Mouse (Mus musculus): ENCODE measurements around the gene Nob1.

The Nob1 gene

DNA sequence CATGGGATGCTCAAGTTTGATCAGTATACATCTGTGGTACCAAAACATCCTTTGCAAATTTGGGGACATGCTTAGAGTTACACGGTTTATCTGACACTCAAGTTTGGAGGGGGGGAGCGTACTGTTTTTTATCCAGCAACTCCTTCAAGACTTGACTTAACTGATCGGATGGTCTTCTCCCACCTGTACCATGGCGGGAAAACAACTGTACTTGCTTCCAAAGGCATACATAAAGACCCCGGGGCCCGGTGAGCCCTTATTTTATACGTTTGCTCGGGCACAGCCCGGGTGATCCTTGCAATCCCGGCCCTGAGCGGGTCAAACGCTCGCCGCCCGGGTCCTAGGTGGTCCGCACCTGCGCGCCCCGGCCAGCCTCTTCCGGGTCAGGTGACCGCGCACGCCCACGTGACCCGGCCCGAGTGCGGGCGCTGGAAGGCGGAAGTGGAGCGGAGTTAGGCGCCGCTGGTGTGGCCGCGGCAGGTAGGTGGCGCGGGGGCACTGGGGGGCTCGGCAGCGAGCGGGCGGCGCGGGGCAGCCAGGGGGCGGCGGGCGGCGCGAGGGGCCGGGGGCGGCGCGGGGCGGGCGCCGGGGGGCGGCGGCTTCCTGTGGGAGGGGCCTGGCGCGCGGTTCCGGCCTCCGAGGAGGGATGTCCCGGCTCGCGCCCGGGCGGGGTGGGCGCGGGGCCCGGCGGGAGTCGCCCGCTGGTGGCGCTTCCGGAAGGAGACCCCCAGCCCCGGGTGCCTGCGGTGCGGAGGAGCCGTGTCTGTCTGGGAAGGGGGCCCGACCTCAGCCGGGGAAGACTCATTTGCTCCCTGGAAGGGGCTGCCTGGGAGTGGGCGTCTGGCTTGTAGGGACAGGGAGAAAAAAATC lies 11.3 kb upstream of the Nob1 start, which contains the start of gene Wwp2:
Wwp2 (plus strand) TSS at position 404 of the 870 bp plus-strand sequence.
- DNase-seq (ENCODE audit: low spot score): peak; percentile 70

GRCm38 (mm10) chr8:107435421-107435961 lies 10.6 kb upstream of the Nob1 start:
- DNase-seq (ENCODE audit: low spot score): no peak

- no peak for DNase-seq (ENCODE audit: low spot score)
These were observed 6.0 kb upstream of the Nob1 start for GRCm38 (mm10) chr8:107430821-107431220.

GRCm38 (mm10) chr8:107425230-107425597 lies 363 bp upstream of the Nob1 start:
- DNase-seq (ENCODE audit: low spot score): no peak

GRCm38 (mm10) chr8:107424176-107424575 lies 675 bp downstream of the Nob1 start:
- DNase-seq (ENCODE audit: low spot score): no peak

- DNase-seq (ENCODE audit: low spot score): peak; percentile 76
These were observed 7.8 kb downstream of the Nob1 start for GRCm38 (mm10) chr8:107417001-107417400.

- DNase-seq (ENCODE audit: low spot score): no peak
These were observed 11.0 kb downstream of the Nob1 start for GRCm38 (mm10) chr8:107413881-107414280.

DNA sequence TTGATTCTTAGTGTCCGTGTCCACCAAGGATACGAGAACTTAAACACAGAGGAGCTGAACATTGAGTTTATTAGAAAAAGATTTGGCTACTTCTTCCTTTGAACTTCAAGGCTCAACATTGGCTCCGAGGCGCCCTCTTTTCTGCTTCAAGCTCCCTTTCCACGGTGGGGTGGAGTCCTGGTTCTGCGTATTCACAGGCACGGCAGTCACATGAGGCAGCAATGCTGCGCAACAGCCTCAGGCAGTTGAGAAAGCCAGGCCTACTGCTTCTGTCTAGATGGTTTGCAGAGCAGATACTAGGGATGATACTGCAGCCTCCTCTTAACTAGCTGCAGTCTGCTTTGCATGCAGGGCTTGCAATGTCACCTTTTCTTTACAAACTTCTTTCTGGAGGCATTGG lies 12.3 kb downstream of the Nob1 start:
- DNase-seq (ENCODE audit: low spot score): no peak

- DNase-seq (ENCODE audit: low spot score): peak; percentile 79
These were observed 13.5 kb downstream of the Nob1 start for GRCm38 (mm10) chr8:107411391-107411790.

DNA sequence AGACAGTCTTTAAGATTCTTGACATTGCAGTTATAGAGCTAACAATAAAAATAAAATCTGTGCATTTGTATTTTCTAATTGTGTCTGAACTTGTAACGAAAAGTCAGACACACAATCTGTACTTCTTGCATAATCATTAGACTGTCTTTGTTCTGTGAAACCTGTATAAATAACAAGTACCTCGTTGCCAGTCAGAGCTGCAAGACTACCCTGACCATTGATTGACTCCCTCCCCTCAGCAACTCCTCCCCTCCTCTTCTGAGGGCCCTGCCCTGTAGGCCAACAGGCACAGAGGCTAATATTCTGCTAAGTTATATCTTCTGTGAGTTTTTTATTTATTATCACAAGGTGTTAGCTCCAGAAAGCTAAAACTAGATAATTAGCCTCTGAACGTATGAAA lies 18.9 kb downstream of the Nob1 start:
- no peak for DNase-seq (ENCODE audit: low spot score)

DNA sequence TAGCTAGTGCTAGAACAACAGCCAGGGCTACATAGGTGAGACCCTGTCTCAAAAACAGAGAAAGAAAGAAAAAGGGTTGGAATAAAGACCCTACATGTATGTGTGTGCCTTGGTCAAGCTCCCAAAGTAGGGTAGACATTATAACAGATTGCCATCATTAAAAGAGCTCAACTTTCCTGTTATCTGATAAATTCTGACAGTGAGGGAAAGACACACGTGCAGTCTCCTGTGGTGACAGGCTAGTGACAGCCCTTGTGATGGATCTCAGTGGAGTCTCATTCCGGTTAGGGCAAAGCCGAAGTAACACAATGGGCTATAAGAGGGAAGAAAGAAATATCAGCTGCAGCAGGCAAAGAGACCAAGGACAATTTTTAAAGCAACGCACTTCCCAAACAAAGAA lies 20.8 kb downstream of the Nob1 start:
- no peak for DNase-seq (ENCODE audit: low spot score)

GRCm38 (mm10) chr8:107403038-107403781 lies 21.6 kb downstream of the Nob1 start, which contains the start of gene Nqo1:
Gene Nqo1 (minus strand): TSS chr8:107403206.
- peak; percentile 97 for DNase-seq (ENCODE audit: low spot score)

DNA sequence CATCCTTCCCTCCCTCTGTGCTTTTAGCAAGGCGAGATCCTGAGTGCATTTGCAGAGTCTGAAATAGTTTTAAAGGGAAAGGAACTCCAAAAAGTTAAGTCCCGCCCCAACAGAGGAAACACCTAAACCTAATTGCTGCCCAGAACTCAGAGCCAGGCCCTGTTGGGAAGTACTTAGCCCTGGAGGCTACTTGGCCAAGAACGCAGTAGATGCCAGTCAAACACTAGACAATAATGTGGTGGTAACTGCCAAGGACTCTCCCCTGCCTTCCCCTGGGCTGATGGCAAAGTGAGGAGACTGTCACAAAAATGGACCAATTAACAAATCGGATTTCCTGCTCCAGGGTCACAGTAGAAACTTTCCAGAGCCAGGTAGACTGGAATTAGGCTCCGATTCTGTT lies 23.0 kb downstream of the Nob1 start:
- DNase-seq (ENCODE audit: low spot score): peak; percentile 71

DNA sequence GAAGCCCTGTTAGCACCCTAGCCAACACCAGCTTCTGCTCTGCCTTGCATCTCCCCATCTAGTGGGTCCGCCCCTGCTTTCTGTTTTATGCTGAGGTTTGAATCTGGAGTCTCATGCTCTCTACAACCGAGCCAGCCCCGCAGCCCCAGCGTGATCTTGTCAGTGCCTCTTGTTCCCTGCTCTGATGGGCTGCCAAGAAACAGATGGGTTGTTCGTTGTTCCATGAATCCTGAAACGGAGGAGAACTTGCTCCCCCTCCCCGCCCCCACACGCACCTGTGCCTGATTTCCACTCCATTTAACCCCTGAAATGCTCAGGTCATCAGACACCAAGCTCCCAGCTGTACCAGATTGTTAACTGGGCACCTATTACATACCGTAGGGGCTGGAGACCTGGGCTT lies 25.4 kb downstream of the Nob1 start:
- DNase-seq (ENCODE audit: low spot score): no peak

DNA sequence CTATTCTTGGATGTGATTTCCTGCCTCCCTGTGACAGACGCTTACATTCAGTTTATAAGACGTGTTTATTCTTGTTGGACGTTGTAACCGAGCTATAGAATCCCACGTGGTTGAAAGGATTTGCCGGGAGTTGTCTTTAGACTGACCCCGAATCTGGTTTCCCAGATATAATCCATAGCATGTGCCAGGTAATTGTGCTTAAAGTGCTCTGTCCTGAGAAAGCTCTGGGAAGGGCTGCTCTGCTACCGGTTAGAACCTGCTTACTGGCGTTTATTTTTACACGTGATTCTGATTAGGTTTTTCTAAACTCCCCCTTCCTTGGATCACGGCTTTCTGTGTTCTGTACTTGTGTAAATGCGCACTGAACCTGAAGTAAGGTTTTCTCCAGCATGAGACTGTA lies 27.2 kb downstream of the Nob1 start:
- no peak for DNase-seq (ENCODE audit: low spot score)

DNA sequence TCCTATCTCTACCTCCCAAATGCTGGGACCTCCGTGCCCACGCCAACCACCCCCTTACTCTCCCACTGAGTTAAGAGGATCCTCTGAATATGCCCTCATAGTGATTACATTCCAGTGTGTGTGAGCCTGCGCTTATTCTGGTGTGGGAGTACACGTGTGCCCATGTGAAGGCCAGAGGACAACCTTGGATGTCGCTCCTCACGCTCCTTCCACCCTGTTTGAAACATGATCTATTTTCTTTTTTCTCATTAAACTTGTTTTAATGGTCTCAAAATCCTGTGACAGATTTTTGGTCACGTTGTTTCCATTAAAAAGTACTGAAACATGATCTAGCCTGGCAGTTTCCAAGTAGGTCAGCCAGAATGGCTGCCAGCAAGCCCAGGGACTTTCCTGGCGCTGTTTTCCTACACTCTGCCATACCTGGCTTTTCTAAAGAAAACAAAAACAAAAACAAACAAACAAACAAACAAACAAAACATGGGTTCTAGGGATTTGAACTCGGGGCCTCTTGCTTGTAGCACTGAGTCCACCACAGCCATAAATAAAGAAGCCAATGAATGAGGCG lies 28.7 kb downstream of the Nob1 start:
- DNase-seq (ENCODE audit: low spot score): peak; percentile 86

- DNase-seq (ENCODE audit: low spot score): no peak
These were observed 29.5 kb downstream of the Nob1 start for GRCm38 (mm10) chr8:107395397-107395796.

- DNase-seq (ENCODE audit: low spot score): no peak
These were observed 33.7 kb downstream of the Nob1 start for GRCm38 (mm10) chr8:107391136-107391516.

DNA sequence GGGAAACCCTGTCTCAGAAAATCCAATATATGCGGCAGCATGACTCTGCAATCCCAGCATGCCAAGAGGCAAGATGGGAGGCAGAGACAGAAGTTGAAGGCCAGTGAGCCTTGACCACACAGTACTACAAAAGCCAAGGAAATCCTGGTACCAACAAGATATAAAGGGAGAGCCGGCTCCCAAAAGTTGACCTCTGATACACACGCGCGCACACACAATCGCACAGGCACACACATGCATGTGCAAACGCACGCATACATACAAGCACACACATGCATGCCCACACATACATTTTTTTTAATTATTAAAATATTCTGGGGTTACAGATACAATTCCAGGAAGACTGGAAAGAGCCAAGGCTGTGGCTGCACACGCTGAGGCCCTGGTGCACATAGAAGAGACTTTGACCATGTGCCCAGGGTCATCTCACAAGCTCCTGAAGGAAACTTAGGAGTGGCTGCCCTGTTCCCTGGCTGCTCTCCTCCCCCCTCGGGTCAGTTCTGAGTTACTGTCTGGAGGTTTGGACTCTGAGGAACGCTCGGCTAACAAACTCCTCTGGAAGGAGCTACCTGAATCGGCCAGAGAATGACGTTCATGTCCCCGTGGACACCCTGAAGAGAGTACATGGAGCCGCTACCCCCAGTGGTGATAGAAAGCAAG lies 34.2 kb downstream of the Nob1 start:
- no peak for DNase-seq (ENCODE audit: low spot score)

DNA sequence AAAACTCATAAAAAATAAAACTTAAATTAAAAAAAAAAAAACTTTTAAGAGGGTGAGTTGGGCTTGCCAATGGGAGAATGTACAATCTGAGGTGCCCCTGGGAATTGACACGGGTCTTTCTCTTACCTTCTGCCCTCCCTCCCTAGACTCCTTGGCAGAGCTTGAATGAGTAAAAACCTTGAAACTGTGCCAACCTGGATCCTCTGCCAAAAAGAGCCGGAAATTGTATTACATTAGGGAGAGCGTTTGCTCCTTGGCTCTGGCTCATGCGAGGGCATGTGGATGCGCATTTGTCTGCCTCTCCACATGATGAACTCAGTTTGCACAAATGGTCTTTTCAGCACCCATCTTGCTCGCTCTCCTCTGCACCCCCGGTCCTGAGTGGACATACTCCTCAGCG lies 35.3 kb downstream of the Nob1 start:
- DNase-seq (ENCODE audit: low spot score): peak; percentile 90

- DNase-seq (ENCODE audit: low spot score): peak; percentile 86
These were observed 37.0 kb downstream of the Nob1 start for GRCm38 (mm10) chr8:107387861-107388260.

DNA sequence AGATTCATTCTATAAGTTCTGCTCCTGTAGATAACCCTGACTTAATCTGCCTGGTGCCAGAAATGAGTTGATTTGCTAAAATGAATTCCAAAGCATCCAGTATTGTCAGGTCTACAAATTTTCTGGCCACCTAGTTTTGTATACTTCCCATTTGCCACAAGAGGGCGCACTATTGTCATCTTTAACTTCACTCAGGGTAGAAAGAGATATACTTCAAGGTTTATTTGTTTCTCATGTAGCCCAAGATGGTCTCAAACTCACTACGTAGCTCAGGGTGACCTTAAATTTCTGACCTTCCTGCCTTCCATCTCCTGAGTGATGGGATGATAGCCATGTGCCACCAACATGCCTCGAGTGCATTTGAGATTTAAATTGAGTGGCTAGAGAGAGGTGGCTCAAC lies 38.2 kb downstream of the Nob1 start:
- peak; percentile 90 for DNase-seq (ENCODE audit: low spot score)
